Mouse (Mus musculus) neural tube, embryonic 13.5 days (tissue): ENCODE measurements at regions not wholly inside any gene's neighbourhood (a gene's known extent, or its start where the extent isn't known, plus 50 kb on each side); places are given as distances from the start of the nearest gene placed in this dataset.

Experiments
- ATAC-seq: fragments of 200-750 bp; cut with Nextera tagmentation; 2 replicates; pipeline ENCODE4 v1.8.0; 2017; ENCODE audit warnings: low read depth, mild to moderate bottlenecking, moderate TSS enrichment, moderate library complexity
- H3K27ac ChIP-seq: fragments of 300-500 bp; sonication (generic); replicated peaks from 2 replicates; pipeline ENCODE4 v1.5.1; 2015; ENCODE audit warnings: moderate library complexity, mild to moderate bottlenecking, inconsistent platforms
- H3K27me3 ChIP-seq: fragments of 300-500 bp; sonication (generic); 2 replicates; pipeline ENCODE4 v1.6.1; 2015; ENCODE audit warnings: mild to moderate bottlenecking, inconsistent platforms
- H3K36me3 ChIP-seq: fragments of 300-500 bp; sonication (generic); 2 replicates; pipeline ENCODE4 v1.6.1; 2015; ENCODE audit warnings: mild to moderate bottlenecking, inconsistent platforms
- H3K4me1 ChIP-seq: fragments of 300-500 bp; sonication (generic); replicated peaks from 2 replicates; pipeline ENCODE4 v1.6.1; 2015; ENCODE audit warnings: inconsistent platforms
- H3K4me2 ChIP-seq: fragments of 300-500 bp; sonication (generic); 2 replicates; pipeline ENCODE4 v1.6.1; 2015; ENCODE audit warnings: inconsistent platforms, mild to moderate bottlenecking, moderate library complexity
- H3K4me3 ChIP-seq: fragments of 300-500 bp; sonication (generic); 2 replicates; pipeline ENCODE4 v1.5.1; 2015; ENCODE audit warnings: mild to moderate bottlenecking, inconsistent platforms
- H3K9ac ChIP-seq: fragments of 300-500 bp; sonication (generic); 2 replicates; pipeline ENCODE4 v1.6.1; 2015; ENCODE audit warnings: moderate library complexity, mild to moderate bottlenecking, inconsistent platforms
- H3K9me3 ChIP-seq: fragments of 300-500 bp; sonication (generic); 2 replicates; pipeline ENCODE4 v1.6.1; 2016; ENCODE audit warnings: inconsistent platforms
- WGBS: fragments of 180-500 bp; shearing (Covaris S2); methylation state at CpG from one replicate; pipeline ENCODE4 v1.1.7; 2015; 5-methylcytosine and 5-hydroxymethylcytosine counted together

GRCm38 (mm10) chr3:41312492-41312891 lies 229.6 kb upstream of the Pgrmc2 start:
- Histone ChIP-seq H3K27ac (no peak overlapping the region), H3K36me3 (no peaks in the 10 kb centered on the region), H3K4me2 (no peak overlapping the region), H3K4me3 (no peak overlapping the region), H3K9me3 (no peaks in the 10 kb centered on the region), H3K4me1 (peaks cover 6% of the 10 kb centered on the region; the same call in 1 of the 2 replicates), H3K9ac (no peak overlapping the region), H3K27me3 (no peaks in the 10 kb centered on the region)
- WGBS: 94% methylated on average over 6 of the region's 6 CpGs
- ATAC-seq: no peak

- 74% methylated on average over 13 of the region's 13 CpGs for WGBS
- Histone ChIP-seq H3K4me2 (no peak overlapping the region), H3K36me3 (no peaks in the 10 kb centered on the region), H3K27ac (no peak overlapping the region), H3K9ac (no peak overlapping the region), H3K9me3 (no peaks in the 10 kb centered on the region), H3K27me3 (no peaks in the 10 kb centered on the region), H3K4me1 (no peaks in the 10 kb centered on the region), H3K4me3 (no peak overlapping the region)
- ATAC-seq: no peak
Observed at GRCm38 (mm10) chr3:41307400-41308028, 224.7 kb upstream of the Pgrmc2 start.

GRCm38 (mm10) chr3:41302805-41303204 lies 220.0 kb upstream of the Pgrmc2 start:
- Histone ChIP-seq H3K4me3 (no peak overlapping the region), H3K36me3 (no peaks in the 10 kb centered on the region)
- 69% methylated on average over 3 of the region's 3 CpGs for WGBS

GRCm38 (mm10) chr3:41298776-41299175 lies 215.9 kb upstream of the Pgrmc2 start:
- H3K27ac ChIP-seq: no peak overlapping the region
- H3K4me1 ChIP-seq: no peaks in the 10 kb centered on the region
- no peak overlapping the region for H3K9ac ChIP-seq
- no peaks in the 10 kb centered on the region for H3K36me3 ChIP-seq
- H3K4me2 ChIP-seq: no peak overlapping the region
- 84% methylated on average over 4 of the region's 4 CpGs for WGBS
- no peaks in the 10 kb centered on the region for H3K27me3 ChIP-seq
- no peak overlapping the region for H3K4me3 ChIP-seq
- no peaks in the 10 kb centered on the region for H3K9me3 ChIP-seq
- no peak for ATAC-seq

More at GRCm38 (mm10) chr3:41302805-41303204, 220.0 kb upstream of the Pgrmc2 start:
- no peaks in the 10 kb centered on the region for H3K9me3 ChIP-seq
- H3K27me3 ChIP-seq: no peaks in the 10 kb centered on the region
- H3K4me2 ChIP-seq: no peak overlapping the region
- no peak overlapping the region for H3K9ac ChIP-seq
- no peaks in the 10 kb centered on the region for H3K4me1 ChIP-seq
- no peak for ATAC-seq
- H3K27ac ChIP-seq: no peak overlapping the region

GRCm38 (mm10) chr3:41296152-41296809 lies 213.4 kb upstream of the Pgrmc2 start:
- Histone ChIP-seq H3K27me3 (no peaks in the 10 kb centered on the region), H3K9ac (no peak overlapping the region), H3K4me3 (no peak overlapping the region), H3K27ac (no peak overlapping the region), H3K4me1 (no peaks in the 10 kb centered on the region), H3K9me3 (no peaks in the 10 kb centered on the region), H3K36me3 (no peaks in the 10 kb centered on the region), H3K4me2 (no peak overlapping the region)
- 85% methylated on average over 11 of the region's 11 CpGs for WGBS
- no peak for ATAC-seq

GRCm38 (mm10) chr3:41295150-41295549 lies 212.3 kb upstream of the Pgrmc2 start:
- no peak overlapping the region for H3K9ac ChIP-seq
- no peaks in the 10 kb centered on the region for H3K36me3 ChIP-seq
- ATAC-seq: no peak
- H3K27me3 ChIP-seq: no peaks in the 10 kb centered on the region
- no peak overlapping the region for H3K27ac ChIP-seq
- 79% methylated on average over 8 of the region's 8 CpGs for WGBS
- H3K4me2 ChIP-seq: no peak overlapping the region
- no peaks in the 10 kb centered on the region for H3K9me3 ChIP-seq
- no peaks in the 10 kb centered on the region for H3K4me1 ChIP-seq
- no peak overlapping the region for H3K4me3 ChIP-seq

GRCm38 (mm10) chr3:41290535-41291307 lies 207.9 kb upstream of the Pgrmc2 start:
- H3K36me3 ChIP-seq: no peaks in the 10 kb centered on the region
- no peaks in the 10 kb centered on the region; the same call in 1 of the 2 replicates for H3K4me1 ChIP-seq
- H3K27me3 ChIP-seq: no peaks in the 10 kb centered on the region
- no peak overlapping the region for H3K9ac ChIP-seq
- WGBS: 76% methylated on average over 11 of the region's 11 CpGs
- ATAC-seq: no peak
- H3K9me3 ChIP-seq: no peaks in the 10 kb centered on the region
- no peak overlapping the region for H3K4me3 ChIP-seq
- no peak overlapping the region for H3K27ac ChIP-seq
- no peak overlapping the region for H3K4me2 ChIP-seq

- Histone ChIP-seq H3K36me3 (no peaks in the 10 kb centered on the region), H3K27ac (no peak overlapping the region), H3K4me3 (no peak overlapping the region), H3K4me1 (peaks cover 13% of the 10 kb centered on the region), H3K9ac (no peak overlapping the region), H3K4me2 (no peak overlapping the region), H3K9me3 (no peaks in the 10 kb centered on the region), H3K27me3 (no peaks in the 10 kb centered on the region)
- ATAC-seq: no peak
- 88% methylated on average over 4 of the region's 4 CpGs for WGBS
Observed at GRCm38 (mm10) chr3:41288735-41289134, 205.9 kb upstream of the Pgrmc2 start.

- H3K27me3 ChIP-seq: no peaks in the 10 kb centered on the region
- 96% methylated on average over 4 of the region's 4 CpGs for WGBS
- H3K4me2 ChIP-seq: no peak overlapping the region
- no peak overlapping the region for H3K27ac ChIP-seq
- peaks cover 13% of the 10 kb centered on the region for H3K4me1 ChIP-seq
- H3K9ac ChIP-seq: no peak overlapping the region
- no peaks in the 10 kb centered on the region for H3K36me3 ChIP-seq
- H3K4me3 ChIP-seq: no peak overlapping the region
- no peak for ATAC-seq
- H3K9me3 ChIP-seq: no peaks in the 10 kb centered on the region
Observed at GRCm38 (mm10) chr3:41288066-41288465, 205.2 kb upstream of the Pgrmc2 start.

GRCm38 (mm10) chr3:41285336-41285735 lies 202.5 kb upstream of the Pgrmc2 start:
- Histone ChIP-seq H3K27me3 (no peaks in the 10 kb centered on the region), H3K4me2 (peak overlapping the region; percentile 27; the same call in 1 of the 2 replicates), H3K9ac (no peak overlapping the region), H3K9me3 (no peaks in the 10 kb centered on the region), H3K4me1 (peaks cover 13% of the 10 kb centered on the region), H3K27ac (0 out of 2 replicates have a peak overlapping the region, but pooled peaks have one; percentile 54), H3K36me3 (no peaks in the 10 kb centered on the region), H3K4me3 (no peak overlapping the region)
- no peak for ATAC-seq
- 79% methylated on average over 5 of the region's 5 CpGs for WGBS

- Histone ChIP-seq H3K9me3 (no peaks in the 10 kb centered on the region), H3K4me3 (no peak overlapping the region), H3K27me3 (no peaks in the 10 kb centered on the region), H3K27ac (0 out of 2 replicates have a peak overlapping the region, but pooled peaks have one; percentile 54), H3K9ac (no peak overlapping the region), H3K36me3 (no peaks in the 10 kb centered on the region), H3K4me1 (peaks cover 13% of the 10 kb centered on the region), H3K4me2 (peak overlapping the region; percentile 27; the same call in 1 of the 2 replicates)
- ATAC-seq: peak; percentile 65
- WGBS: 30% methylated on average over 13 of the region's 13 CpGs
Observed at GRCm38 (mm10) chr3:41284897-41285296, 202.1 kb upstream of the Pgrmc2 start.

GRCm38 (mm10) chr3:41282431-41283037 lies 199.7 kb upstream of the Pgrmc2 start:
- no peak overlapping the region for H3K4me2 ChIP-seq
- H3K27me3 ChIP-seq: no peaks in the 10 kb centered on the region
- H3K9ac ChIP-seq: no peak overlapping the region
- no peaks in the 10 kb centered on the region for H3K36me3 ChIP-seq
- no peaks in the 10 kb centered on the region; the same call in 1 of the 2 replicates for H3K9me3 ChIP-seq
- peaks cover 13% of the 10 kb centered on the region for H3K4me1 ChIP-seq
- no peak overlapping the region for H3K27ac ChIP-seq
- H3K4me3 ChIP-seq: no peak overlapping the region
- 52% methylated on average over 8 of the region's 8 CpGs for WGBS
- ATAC-seq: no peak
